Mouse (Mus musculus) brain, embryonic 14.5 days (tissue): ENCODE measurements around the gene Porcn. TPM values are rescaled to one million over a fixed set of nuclear protein-coding genes. Genes with fewer than 3 reads are reported as not detected.

Experiments used
- DNase-seq: peaks from one replicate; pipeline ENCODE4 v3.0.0-alpha.2; 2011; ENCODE audit warnings: low read depth
- CTCF ChIP-seq: fragments of 200-500 bp; IDR thresholded peaks from 2 replicates; pipeline ENCODE4 v1.5.1; 2012; ENCODE audit warnings: inconsistent platforms, mild to moderate bottlenecking, moderate library complexity, borderline replicate concordance; ENCODE audit not compliant: insufficient read depth, insufficient read length; ENCODE audit errors: extremely low read depth
- POLR2A ChIP-seq: fragments of 200-500 bp; IDR thresholded peaks from 2 replicates; pipeline ENCODE4 v1.6.1; 2012; ENCODE audit warnings: mild to moderate bottlenecking, inconsistent platforms, borderline replicate concordance; ENCODE audit not compliant: poor library complexity, insufficient read depth, insufficient read length, severe bottlenecking; ENCODE audit errors: extremely low read depth
- polyA plus RNA-seq: library from polyadenylated mRNA; depleted of rRNA; stranded (reverse); fragments of >200 nt; gene quantifications from 2 replicates; pipeline ENCODE4 v1.2.3, GENCODE M21; 2012; rRNA removed

The Porcn gene
- 101 and 133 TPM in 2 replicates for polyA plus RNA-seq

DNA sequence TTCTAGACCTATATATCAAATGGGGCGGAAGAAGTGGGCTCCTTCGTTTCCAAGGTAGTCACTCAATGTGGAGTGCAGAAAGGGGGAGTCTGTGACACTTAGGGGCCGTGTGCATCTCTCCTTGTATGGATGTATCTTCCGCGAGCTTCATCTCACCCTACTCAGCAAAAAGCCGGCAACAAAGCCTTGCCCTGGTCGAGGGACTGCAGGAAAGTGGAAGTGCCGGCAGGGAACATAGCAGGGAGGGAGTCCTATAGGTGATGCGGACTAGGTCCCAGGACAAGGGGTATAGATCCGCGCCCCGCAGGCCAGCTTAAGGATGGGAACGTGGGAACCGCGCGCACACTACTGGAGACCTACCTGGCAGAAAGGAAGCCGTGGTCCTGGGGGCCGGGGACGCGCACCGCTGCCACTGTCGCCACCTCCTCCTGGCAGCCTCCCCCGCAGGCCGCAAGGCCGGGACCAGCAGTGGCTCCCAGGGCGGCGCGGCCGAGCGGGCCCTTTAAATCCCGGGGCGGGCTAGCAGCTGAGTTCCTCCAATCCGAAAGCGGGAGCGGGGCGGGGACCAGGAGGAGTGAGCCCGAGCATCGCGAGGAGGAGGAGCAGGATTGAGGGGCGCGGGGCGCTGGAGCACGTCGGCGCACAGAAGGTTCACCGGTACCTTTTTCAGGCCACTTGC is at the start of gene Porcn:
Porcn (minus strand) TSS at position 511 of the 679 bp plus-strand sequence.
- peak; percentile 93 for DNase-seq
- TF ChIP-seq POLR2A, result peak; percentile 61
- no peak for TF ChIP-seq CTCF

DNA sequence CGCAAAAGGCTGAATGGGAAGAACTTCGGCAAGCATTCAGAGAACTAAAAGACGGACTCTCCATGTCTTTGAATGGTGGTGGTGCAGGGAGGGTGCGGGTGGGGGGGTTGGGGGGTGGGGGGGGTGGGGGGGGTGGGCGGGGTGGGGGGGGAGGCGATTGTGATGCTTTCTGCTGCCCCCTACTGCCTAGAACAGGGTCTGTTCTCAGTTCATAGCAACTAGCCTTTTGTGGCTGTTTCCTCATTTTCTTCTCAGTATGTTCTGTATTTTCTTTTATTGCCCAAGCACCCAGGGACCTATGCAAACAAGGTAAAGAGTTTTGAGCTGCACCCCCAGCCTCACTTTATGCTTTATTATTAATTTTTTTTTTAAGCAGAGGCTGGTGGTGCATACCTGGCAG is 49.5 kb upstream of the Porcn start:
- DNase-seq, result no peak
- TF ChIP-seq CTCF (no peak), POLR2A (no peak)

DNA sequence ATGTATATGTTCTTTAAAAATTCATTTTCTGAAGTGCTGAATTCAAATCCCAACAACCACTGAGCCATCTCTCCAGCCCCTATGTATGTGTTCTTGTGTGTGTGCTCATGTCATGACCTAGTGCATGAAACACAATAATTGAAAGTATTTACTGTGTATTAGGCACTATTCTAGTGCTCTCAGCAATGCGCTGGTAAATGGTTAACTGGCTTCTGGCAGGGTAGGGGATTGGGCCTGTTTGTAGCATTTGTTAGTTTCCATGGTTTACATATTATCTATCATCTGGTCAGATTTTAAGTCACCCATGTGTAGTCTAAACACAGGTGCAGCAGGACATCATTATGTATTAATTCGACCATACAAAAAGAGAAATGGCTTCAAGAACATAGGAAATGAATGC is 47.4 kb upstream of the Porcn start:
- TF ChIP-seq CTCF, result no peak
- TF ChIP-seq POLR2A, result no peak
- no peak for DNase-seq

DNA sequence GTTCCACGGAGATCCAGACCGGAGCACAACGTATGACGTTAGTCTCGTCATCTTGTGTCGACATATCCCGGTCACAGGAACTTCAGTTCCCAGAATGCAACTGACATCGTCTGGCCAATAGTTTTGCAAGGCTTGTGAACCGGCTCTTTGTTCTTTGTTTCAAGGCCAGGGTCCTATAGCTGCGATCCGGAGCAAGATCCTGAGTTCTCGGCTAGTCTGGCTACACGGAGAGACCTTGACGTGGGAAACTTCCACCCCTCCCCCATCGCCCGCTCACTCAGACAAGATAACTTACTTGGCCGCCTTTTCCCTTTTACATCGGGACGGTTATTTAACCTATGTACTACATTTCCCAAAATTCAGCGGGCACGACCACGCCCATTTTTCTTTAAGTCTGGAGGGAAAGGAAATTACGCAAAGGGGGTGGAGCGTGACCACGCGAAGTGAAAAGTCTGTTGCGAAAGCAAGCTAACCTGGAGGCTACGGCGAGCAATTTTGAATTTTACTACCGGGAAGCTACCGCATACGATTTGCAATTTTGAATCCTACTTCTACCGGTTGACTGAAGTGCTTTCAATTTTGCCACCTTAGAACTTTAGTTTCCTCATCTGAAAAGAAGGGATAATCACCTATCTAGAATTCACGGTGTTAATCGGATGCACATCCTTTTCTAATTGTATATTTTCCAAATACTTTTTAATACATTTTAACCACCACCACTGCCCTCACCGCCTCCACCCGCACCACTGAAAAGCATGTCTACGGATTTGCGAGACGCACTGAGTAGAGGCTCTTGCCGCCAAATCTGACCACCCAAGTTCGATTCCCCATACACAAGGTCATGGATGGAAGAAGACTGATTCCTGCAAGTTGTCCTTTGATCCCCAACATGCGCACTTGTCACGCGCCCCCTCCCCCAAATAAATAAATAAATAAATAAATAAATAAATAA is 46.3 kb upstream of the Porcn start, which contains the start of gene Ftsj1:
Ftsj1 (minus strand) TSS at position 73 of the 952 bp plus-strand sequence.
- DNase-seq, result peak; percentile 97
- TF ChIP-seq CTCF (no peak), POLR2A (no peak)

DNA sequence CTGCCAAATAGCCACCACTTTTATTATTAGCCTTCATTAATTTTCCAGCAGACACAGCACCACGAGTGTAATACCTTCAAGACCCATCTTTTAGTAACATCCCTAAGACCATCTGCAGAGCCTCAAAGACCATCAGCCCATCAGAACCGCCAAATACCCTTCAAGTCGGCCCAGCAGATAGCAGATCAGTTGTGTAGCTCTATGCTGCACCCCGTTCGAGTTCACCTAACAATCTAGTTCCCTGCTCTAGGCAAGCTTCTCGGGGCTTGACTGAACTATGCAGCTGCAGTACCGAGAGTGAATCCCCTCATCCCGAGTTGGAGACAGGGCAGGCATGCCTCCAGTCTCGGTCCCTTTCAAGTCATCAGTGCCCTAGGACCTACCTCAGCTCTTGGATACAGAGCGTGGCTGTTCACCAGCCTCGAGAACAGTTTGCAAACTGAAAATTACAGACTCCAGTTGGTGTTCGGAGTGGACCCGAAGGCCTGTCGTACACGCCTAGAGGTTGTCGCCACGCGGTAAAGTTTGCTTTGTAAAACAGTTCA is 45.5 kb upstream of the Porcn start:
- TF ChIP-seq CTCF, result no peak
- no peak for TF ChIP-seq POLR2A
- DNase-seq, result no peak

DNA sequence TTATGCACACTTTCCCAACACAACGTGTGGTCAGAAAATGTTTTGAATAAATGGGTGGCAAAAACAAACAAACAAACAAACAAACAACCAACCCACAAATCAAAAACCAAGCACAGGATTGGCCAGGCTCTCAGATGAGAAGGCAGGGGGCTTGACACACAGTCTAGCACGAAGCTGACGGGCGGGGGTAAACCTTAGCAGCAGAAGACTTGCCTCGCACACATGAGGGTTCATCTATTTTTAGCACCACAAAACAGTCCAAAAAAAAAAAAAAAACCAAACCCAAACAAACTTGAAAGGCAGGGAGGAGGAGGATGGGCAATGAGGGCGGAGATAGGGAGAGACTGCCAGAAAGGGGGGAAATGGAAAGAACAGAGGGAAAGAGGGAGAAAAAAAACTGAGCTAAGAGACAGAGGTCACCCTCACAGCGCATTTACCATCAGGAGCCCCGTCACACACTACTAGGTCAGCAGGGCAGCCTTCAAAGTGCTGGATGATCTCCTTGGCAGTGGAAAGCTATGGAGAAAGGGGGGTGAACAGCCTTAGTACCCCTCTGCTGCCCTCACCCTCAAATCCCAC is 42.3 kb upstream of the Porcn start:
- DNase-seq, result no peak
- TF ChIP-seq CTCF (no peak), POLR2A (no peak)

DNA sequence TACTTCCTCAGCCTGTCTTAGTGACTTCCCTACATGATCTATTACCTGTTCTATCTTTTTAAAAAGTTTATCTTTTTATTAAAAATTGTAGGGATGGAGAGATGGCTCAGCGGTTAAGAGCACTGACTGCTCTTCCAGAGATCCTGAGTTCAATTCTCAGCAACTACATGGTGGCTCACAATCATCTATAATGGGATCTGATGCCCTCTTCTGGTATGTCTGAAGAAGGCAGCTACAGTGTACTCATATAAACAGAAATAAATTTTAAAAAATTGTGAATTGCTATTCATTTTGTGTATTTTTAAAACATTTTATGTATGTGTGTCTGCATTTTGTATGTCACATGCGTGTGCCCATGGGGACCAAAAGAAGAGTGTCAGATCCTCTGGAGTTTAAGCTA is 41.4 kb upstream of the Porcn start:
- TF ChIP-seq POLR2A, result no peak
- TF ChIP-seq CTCF, result no peak
- DNase-seq, result no peak

DNA sequence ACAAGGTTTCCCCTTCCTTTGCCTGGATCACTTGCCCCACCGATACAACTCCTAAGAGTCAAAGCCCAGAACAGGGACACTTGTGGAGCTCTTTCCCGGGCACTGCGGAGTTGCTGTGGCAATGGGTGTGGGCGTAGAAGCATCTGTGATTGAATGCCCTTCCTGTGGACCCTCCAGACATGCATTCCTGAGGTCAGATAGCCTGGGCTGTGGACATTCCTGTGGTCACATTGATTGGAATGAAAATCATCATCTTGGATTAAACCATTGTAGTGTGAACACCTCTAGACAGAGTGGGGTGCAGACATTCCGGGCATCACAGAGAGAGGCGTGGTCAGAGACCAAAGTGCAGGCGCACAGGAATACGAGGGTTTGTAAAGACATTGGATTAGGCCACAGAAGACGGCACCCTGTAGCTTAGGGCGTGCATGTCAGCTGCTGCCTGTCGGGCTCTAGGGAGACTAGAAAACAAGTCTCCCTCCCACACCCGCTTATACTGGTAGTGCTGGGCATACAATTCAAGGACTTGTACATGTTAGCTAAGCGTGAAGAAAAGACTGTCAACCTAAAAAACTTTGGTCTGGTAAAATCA is 32.6 kb upstream of the Porcn start:
- TF ChIP-seq POLR2A, result no peak
- TF ChIP-seq CTCF, result no peak
- no peak for DNase-seq

DNA sequence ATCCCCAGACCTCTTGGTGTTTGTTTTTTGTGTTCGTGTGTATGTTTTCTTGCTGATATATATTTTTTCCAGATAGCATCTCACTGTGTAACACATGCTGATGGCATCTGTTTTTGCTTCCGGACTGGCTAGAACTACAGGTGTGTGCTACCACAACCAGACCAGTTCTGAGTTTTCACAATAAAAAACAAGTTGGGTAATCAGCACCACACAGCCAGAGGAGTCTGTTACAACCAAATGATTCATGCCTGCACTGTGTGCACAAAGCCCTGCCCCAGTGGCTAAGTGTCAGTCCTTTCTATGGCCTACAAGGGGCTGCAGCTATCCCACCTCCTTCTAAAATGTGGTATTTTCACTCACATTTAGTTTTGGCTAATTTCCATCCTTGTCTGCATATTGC is 30.4 kb upstream of the Porcn start:
- DNase-seq, result no peak
- TF ChIP-seq POLR2A (no peak), CTCF (no peak)

DNA sequence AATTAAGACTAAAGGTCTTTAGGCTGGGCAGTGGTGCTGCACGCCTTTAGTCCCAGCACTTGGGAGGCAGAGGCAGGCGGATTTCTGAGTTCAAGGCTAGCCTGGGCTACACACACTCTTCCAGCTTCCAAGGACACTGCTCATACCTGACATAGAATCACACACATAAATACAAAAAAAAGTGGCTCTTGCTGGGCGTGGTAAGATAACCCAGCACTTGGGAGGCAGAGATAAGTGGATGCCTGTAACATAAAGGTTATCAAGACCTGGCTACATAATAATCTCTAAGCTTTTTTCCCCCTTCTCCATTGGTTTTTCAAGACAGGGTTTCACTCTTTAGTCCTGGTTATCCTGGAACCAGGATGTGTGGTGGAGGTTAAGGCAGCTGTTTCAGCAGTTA is 27.3 kb upstream of the Porcn start:
- DNase-seq, result no peak
- TF ChIP-seq CTCF (no peak), POLR2A (no peak)

DNA sequence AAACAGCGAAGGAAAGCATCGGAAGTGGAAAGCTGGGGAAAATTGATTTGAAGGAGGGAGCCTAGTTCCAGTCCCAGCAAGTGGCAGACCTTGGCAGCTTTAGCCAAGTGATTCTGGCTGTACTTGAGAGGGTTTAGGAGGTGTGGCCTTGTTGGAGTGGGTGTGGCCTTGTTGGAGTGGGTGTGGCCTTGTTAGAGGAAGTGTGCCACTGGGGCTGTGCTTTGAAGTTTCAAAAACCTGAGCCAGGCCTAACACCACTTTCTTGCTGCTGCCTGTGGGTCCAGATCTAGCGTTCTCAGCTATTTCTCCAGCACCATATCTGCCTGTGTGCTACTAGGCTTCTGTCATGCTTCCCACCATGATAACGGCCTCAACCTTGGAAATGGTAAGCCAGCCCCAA is 23.9 kb upstream of the Porcn start:
- DNase-seq, result no peak

DNA sequence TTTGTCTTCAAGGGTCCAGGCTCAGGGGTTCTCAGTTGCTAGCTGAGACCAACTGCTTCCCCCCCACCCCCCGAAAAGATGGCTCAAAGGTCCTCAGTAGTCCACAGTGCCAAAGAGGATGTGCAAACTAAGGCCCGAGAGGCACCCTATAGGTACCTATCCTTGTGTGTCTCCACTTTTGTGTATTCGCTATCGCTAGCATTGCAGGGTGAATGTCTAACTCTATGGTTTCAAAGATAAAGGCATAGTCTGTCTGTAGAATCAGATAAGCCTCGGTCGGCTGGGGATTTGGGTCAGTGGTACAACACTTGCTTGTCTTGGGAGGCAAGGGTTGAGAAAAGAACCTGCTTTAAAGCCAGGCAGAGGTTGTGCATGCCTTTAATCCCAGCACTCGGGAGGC is 17.1 kb upstream of the Porcn start:
- TF ChIP-seq POLR2A, result no peak
- no peak for TF ChIP-seq CTCF

More for the DNA sequence above, 23.9 kb upstream of the Porcn start:
- no peak for TF ChIP-seq CTCF
- no peak for TF ChIP-seq POLR2A

More for the DNA sequence above, 17.1 kb upstream of the Porcn start:
- DNase-seq, result no peak
